Mouse (Mus musculus) spleen, adult 2 months (tissue): ENCODE measurements around the gene Plekhd1. TPM values are rescaled to one million over a fixed set of nuclear protein-coding genes. Genes with fewer than 3 reads are reported as not detected.
A peak's percentile ranks its signal among the peaks of the same experiment; 100 is the strongest.

Experiments
- DNase-seq, 2 experiments: peaks; one replicate each; pipeline versions ENCODE4 v3.0.0 to v3.0.0-alpha.2; 2012 to 2021; ENCODE audit warnings: low spot score in 2 of 2, low read depth in 1 of 2
- H3K27ac ChIP-seq: fragments of 200-500 bp; 2 replicates; pipeline ENCODE4 v1.5.1; 2012; ENCODE audit warnings: low read length, inconsistent platforms; ENCODE audit not compliant: insufficient read depth
- H3K27me3 ChIP-seq: fragments of 200-500 bp; 2 replicates; pipeline ENCODE4 v1.6.1; 2012; ENCODE audit warnings: mild to moderate bottlenecking, moderate library complexity, low read length, inconsistent platforms; ENCODE audit not compliant: control insufficient read depth, insufficient read depth
- H3K36me3 ChIP-seq: fragments of 200-500 bp; 2 replicates; pipeline ENCODE4 v1.6.1; 2012; ENCODE audit warnings: mild to moderate bottlenecking, low read length, inconsistent platforms; ENCODE audit not compliant: control insufficient read depth, insufficient read depth
- H3K4me1 ChIP-seq: fragments of 200-500 bp; 2 replicates; pipeline ENCODE4 v1.6.1; 2011; ENCODE audit warnings: inconsistent platforms; ENCODE audit not compliant: control insufficient read depth, insufficient read depth, insufficient read length
- H3K4me3 ChIP-seq: fragments of 200-500 bp; 2 replicates; pipeline ENCODE4 v1.5.1; 2011; ENCODE audit warnings: mild to moderate bottlenecking, inconsistent platforms; ENCODE audit not compliant: insufficient read depth, insufficient read length; ENCODE audit errors: extremely low read depth
- CTCF ChIP-seq: fragments of 200-500 bp; IDR thresholded peaks from 2 replicates; pipeline ENCODE4 v1.5.1; 2011; ENCODE audit warnings: mild to moderate bottlenecking, inconsistent platforms; ENCODE audit not compliant: insufficient read depth, insufficient read length, insufficient replicate concordance; ENCODE audit errors: extremely low read depth
- POLR2A ChIP-seq: fragments of 200-500 bp; IDR thresholded peaks from 2 replicates; pipeline ENCODE4 v1.6.1; 2011; ENCODE audit warnings: low read depth, low read length, inconsistent platforms
- WGBS: fragments of 180-500 bp; shearing (Covaris S2); methylation state at CpG from one replicate; pipeline ENCODE4 v1.1.7; 2018; 5-methylcytosine and 5-hydroxymethylcytosine counted together
- polyA plus RNA-seq: library from polyadenylated mRNA; depleted of rRNA; stranded (reverse); fragments of >200 nt; gene quantifications from 2 replicates; pipeline ENCODE4 v1.2.3, GENCODE M21; 2012

Plekhd1 gene
- polyA plus RNA-seq, 1 experiment: 0.04 TPM

DNA sequence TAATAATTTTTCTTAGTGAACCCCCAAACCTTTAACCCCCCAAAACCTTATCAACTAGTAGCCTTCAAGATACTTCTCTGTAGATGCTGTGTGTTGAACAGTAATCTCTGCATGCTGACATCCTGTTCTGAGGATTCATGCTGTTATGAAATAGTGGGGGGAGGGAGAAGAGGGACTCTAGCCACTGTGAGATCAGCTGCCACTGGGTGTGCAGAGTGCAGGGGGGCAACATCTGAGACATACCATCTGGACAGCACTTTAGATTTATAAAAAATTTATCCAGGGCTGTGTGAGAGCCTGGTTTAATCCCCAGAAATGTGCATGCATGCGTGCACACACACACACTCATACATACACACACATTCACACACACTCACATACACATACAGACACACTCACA lies 52.2 kb downstream of the Plekhd1 start:
- no peaks in the 10 kb centered on the region for H3K4me1 ChIP-seq
- WGBS: 90% methylated on average over 1 of the region's 1 CpGs
- H3K36me3 ChIP-seq: no peaks in the 10 kb centered on the region
- H3K27me3 ChIP-seq: peaks cover 3% of the 10 kb centered on the region; the same call in 1 of the 2 replicates
- DNase-seq: no peak
- no peak overlapping the region for H3K4me3 ChIP-seq
- no peak overlapping the region for H3K27ac ChIP-seq
- TF ChIP-seq CTCF (no peak), POLR2A (no peak)

DNA sequence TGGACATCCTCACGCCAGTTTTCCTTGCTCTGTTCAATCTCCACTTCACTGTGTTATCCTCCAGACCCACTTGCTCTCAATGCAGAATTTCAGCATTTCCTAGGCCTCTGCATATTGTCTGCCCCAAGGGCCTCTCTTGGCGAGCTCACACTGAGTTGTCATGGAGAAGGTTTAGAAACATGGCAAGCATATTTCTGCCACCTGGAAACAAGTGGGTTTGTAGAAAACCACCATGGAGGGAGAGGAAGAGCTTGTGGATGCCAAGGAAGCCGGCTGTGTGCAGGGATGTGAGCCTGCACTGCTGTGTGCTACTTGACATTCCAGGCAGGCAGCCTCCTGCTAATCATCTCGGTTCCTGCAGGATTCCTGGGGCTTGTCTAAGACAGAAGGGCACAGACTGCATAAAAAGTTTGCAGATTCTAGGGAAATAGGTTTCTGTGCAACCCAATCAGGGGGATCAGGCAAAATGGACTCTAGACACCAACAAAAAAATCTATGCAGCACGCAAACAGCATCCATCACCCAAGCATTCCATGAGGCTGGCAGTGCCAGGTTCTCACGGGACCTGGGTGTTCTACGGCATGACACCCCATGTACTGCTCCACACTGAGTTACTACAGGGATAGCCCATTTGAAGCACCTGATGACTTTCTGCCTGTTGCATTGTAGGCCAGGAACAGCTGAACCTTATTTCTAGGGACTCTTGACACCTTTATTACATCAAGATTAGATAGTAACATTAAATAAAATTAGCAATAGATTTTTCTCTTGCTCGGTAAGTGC lies 53.8 kb downstream of the Plekhd1 start:
- 79% methylated on average over 8 of the region's 8 CpGs for WGBS
- DNase-seq: no peak
- Histone ChIP-seq H3K27ac (no peak overlapping the region), H3K4me1 (no peaks in the 10 kb centered on the region), H3K27me3 (peaks cover 4% of the 10 kb centered on the region; the same call in 1 of the 2 replicates), H3K4me3 (no peak overlapping the region), H3K36me3 (no peaks in the 10 kb centered on the region)
- TF ChIP-seq CTCF (no peak), POLR2A (no peak)

- Histone ChIP-seq H3K27ac (no peak overlapping the region), H3K4me3 (no peak overlapping the region), H3K27me3 (peaks cover 4% of the 10 kb centered on the region), H3K4me1 (no peaks in the 10 kb centered on the region), H3K36me3 (no peaks in the 10 kb centered on the region)
- DNase-seq: no peak
- WGBS: 87% methylated on average over 6 of the region's 6 CpGs
- TF ChIP-seq CTCF: no peak
- TF ChIP-seq POLR2A: no peak
These were observed 59.2 kb downstream of the Plekhd1 start for GRCm38 (mm10) chr12:80751556-80751955.

GRCm38 (mm10) chr12:80757751-80758558 lies 65.6 kb downstream of the Plekhd1 start:
- DNase-seq: no peak
- 2% methylated on average over 117 of the region's 122 CpGs for WGBS
- H3K27me3 ChIP-seq: peaks cover 14% of the 10 kb centered on the region
- TF ChIP-seq POLR2A (no peak), CTCF (no peak)
- no peak overlapping the region for H3K27ac ChIP-seq
- peaks cover 17% of the 10 kb centered on the region; the same call in 1 of the 2 replicates for H3K4me1 ChIP-seq
- H3K36me3 ChIP-seq: no peaks in the 10 kb centered on the region
- peak overlapping the region; percentile 44; the same call in 1 of the 2 replicates for H3K4me3 ChIP-seq

- WGBS: 5% methylated on average over 89 of the region's 92 CpGs
- no peak for TF ChIP-seq POLR2A
- no peak for TF ChIP-seq CTCF
- Histone ChIP-seq H3K27ac (no peak overlapping the region), H3K36me3 (no peaks in the 10 kb centered on the region), H3K4me1 (peaks cover 17% of the 10 kb centered on the region; the same call in 1 of the 2 replicates), H3K4me3 (peak overlapping the region; percentile 44; the same call in 1 of the 2 replicates), H3K27me3 (peaks cover 14% of the 10 kb centered on the region)
- no peak for DNase-seq
These were observed 66.4 kb downstream of the Plekhd1 start for GRCm38 (mm10) chr12:80758559-80759386.

GRCm38 (mm10) chr12:80759387-80759712 lies 67.0 kb downstream of the Plekhd1 start:
- peaks cover 14% of the 10 kb centered on the region for H3K27me3 ChIP-seq
- 15% methylated on average over 13 of the region's 13 CpGs for WGBS
- H3K4me3 ChIP-seq: no peak overlapping the region
- no peak for TF ChIP-seq POLR2A
- no peak for TF ChIP-seq CTCF
- no peaks in the 10 kb centered on the region for H3K36me3 ChIP-seq
- DNase-seq: no peak
- H3K4me1 ChIP-seq: peaks cover 17% of the 10 kb centered on the region; the same call in 1 of the 2 replicates
- no peak overlapping the region for H3K27ac ChIP-seq
